Comparison of ENCODE assay signal across 17 mouse cellular contexts in the genomic region with DNA sequence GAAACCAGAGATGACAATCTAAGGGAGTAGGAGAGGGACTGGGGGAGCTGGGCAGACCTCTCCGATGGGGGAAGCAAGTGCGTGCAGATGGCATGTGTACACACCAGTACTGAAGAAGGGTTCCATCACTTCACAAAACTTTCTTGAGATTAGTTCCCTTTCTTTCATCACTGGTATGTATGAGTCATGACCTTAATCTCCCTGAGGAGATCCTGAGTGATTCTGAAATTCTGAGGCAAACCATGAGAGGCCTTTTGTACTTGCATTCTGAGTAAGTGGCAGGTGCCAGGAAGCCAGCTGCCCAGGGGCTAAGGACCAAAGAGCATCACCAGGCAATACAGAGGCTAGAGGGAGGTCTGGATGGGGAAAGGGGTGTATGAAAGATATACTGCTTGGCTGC. TPM values are rescaled to one million over a fixed set of nuclear protein-coding genes. Genes with fewer than 3 reads are reported as not detected.
DNase-seq lines count a peak whose midpoint lies in the region.
"Had no signal": no experiment of that assay in that cellular context is flagged by ENCODE, and none has a peak within 500 bp of the region (broad histone marks: within the 10 kb centered on the region; RNA-seq: fewer than 3 reads in every experiment).

No protein-coding gene starts in this region.

- H3K36me3 ChIP-seq in megakaryocyte, embryonic 14.5 days (replicated peaks; ENCODE audit: low read length) = no peaks in the 10 kb centered on the region
- H3K36me3 ChIP-seq: forebrain, embryonic 15.5 days had no signal

- H3K4me3 ChIP-seq in megakaryocyte, embryonic 14.5 days (replicated peaks) = peak overlapping the region; percentile 29
- H3K4me3 ChIP-seq: erythroblast, embryonic 14.5 days; forebrain, embryonic 15.5 days; heart, adult 2 months had no signal

- no peaks in the 10 kb centered on the region for H3K27me3 ChIP-seq in megakaryocyte, embryonic 14.5 days (replicated peaks)
- H3K27me3 ChIP-seq: forebrain, embryonic 15.5 days had no signal

- DNase-seq in retina, postnatal 1 day = peak; percentile 12
- no peak for DNase-seq in retina, embryonic 14.5 days (ENCODE audit: low spot score)
- peak; percentile 36 for DNase-seq in NIH3T3 (ENCODE audit: low read depth)
- DNase-seq in thymus, postnatal 14 days = no peak
- no peak for DNase-seq in thymus, postnatal 25 days
- DNase-seq in frontal cortex, postnatal 25 days (ENCODE audit: low spot score in 2 of 2) = no peak
- DNase-seq in adrenal gland, postnatal 25 days = no peak
- DNase-seq: cerebellum, postnatal 10 days; heart, adult 2 months; layer of hippocampus, postnatal 36 days; liver; liver, postnatal 0 days; lung, postnatal 4 days; midbrain, embryonic 14.5 days had no signal

- H3K4me1 ChIP-seq in megakaryocyte, embryonic 14.5 days = peaks cover 16% of the 10 kb centered on the region
- H3K4me1 ChIP-seq: forebrain, embryonic 15.5 days had no signal

- H3K9me3 ChIP-seq in megakaryocyte, embryonic 14.5 days = no peaks in the 10 kb centered on the region
- H3K9me3 ChIP-seq: forebrain, embryonic 15.5 days had no signal

RNA-seq across cellular contexts. Expression of gene Ezh2, which starts 25.9 kb away (rescaled TPM):
- polyA plus RNA-seq in megakaryocyte, embryonic 14.5 days (2012; ENCODE audit: insufficient read depth, low replicate concordance) = 9.4 TPM in 1 of 2 replicates, not detected in the other
- 27.0 and 29.9 TPM in 2 replicates for total RNA-seq in adrenal gland, postnatal 25 days (2021)

Comparison
In these comparisons a context has a peak if more than half of its experiments do, and no peak if none do; other contexts are left out.
1. DNase-seq: peak in retina, postnatal 1 day (single experiment) and NIH3T3 (single experiment); none in retina, embryonic 14.5 days (single experiment), thymus, postnatal 14 days (single experiment), thymus, postnatal 25 days (single experiment), frontal cortex, postnatal 25 days (0 of 2) and adrenal gland, postnatal 25 days (single experiment).